Mouse (Mus musculus): ENCODE results near the gene Bach2. TPM values are rescaled to one million over a fixed set of nuclear protein-coding genes. Genes with fewer than 3 reads are reported as not detected.

Gene Bach2
- polyA plus RNA-seq, 1 experiment from 2014 or later, result 8.2 TPM

- 73% methylated on average over 3 of the region's 3 CpGs for WGBS
- Histone ChIP-seq H3K4me2 (ENCODE audit: low read length) (no peak overlapping the region), H3K9me3 (ENCODE audit: control insufficient read depth, low read length) (no peaks in the 10 kb centered on the region), H3K4me1 (ENCODE audit: control insufficient read depth in 2 of 2, insufficient read depth in 2 of 2, low read length in 2 of 2) (peaks cover 35 to 61% of the 10 kb centered on the region in 2 experiments), H3K9ac (ENCODE audit: low read length) (no peak overlapping the region), H3K4me3 (ENCODE audit: control insufficient read depth in 1 of 2, insufficient read depth in 1 of 2, low read depth in 1 of 2, low read length in 2 of 2) (no peak overlapping the region), H3K27ac (replicated peaks in 1 of 2; ENCODE audit: control insufficient read depth in 1 of 2, insufficient read depth in 1 of 2, low read depth in 2 of 2, low read length in 2 of 2) (no peak overlapping the region), H3K27me3 (ENCODE audit: control insufficient read depth, insufficient read depth, low read length) (no peaks in the 10 kb centered on the region), H3K36me3 (ENCODE audit: control insufficient read depth, insufficient read depth, low read length) (no peaks in the 10 kb centered on the region)
- no peak for ATAC-seq (ENCODE audit: insufficient number of reproducible peaks, insufficient read depth, low FRiP score, low read depth)
These were observed 61.4 kb downstream of the Bach2 start for GRCm38 (mm10) chr4:32299970-32300369.

GRCm38 (mm10) chr4:32302668-32303067, 64.1 kb downstream of the Bach2 start:
- Histone ChIP-seq H3K4me3 (ENCODE audit: control insufficient read depth in 1 of 2, insufficient read depth in 1 of 2, low read depth in 1 of 2, low read length in 2 of 2) (peak overlapping the region in 1 of 2 experiments; percentile 19; a peak in 2 of 4 replicates), H3K27ac (replicated peaks in 1 of 2; ENCODE audit: control insufficient read depth in 1 of 2, insufficient read depth in 1 of 2, low read depth in 2 of 2, low read length in 2 of 2) (peak overlapping the region; percentile 90 to 96), H3K4me1 (ENCODE audit: control insufficient read depth in 2 of 2, insufficient read depth in 2 of 2, low read length in 2 of 2) (peaks cover 52 to 80% of the 10 kb centered on the region in 2 experiments), H3K27me3 (ENCODE audit: control insufficient read depth, insufficient read depth, low read length) (no peaks in the 10 kb centered on the region), H3K4me2 (ENCODE audit: low read length) (peak overlapping the region; percentile 64), H3K9me3 (ENCODE audit: control insufficient read depth, low read length) (no peaks in the 10 kb centered on the region), H3K9ac (ENCODE audit: low read length) (peak overlapping the region; percentile 59), H3K36me3 (ENCODE audit: control insufficient read depth, insufficient read depth, low read length) (no peaks in the 10 kb centered on the region)
- 0 out of 2 replicates have a peak, but pooled peaks have one; percentile 13 for ATAC-seq (ENCODE audit: insufficient number of reproducible peaks, insufficient read depth, low FRiP score, low read depth)
- 13% methylated on average over 5 of the region's 5 CpGs for WGBS

- WGBS, result 6% methylated on average over 4 of the region's 4 CpGs
These were observed 64.5 kb downstream of the Bach2 start for GRCm38 (mm10) chr4:32303076-32303475.

GRCm38 (mm10) chr4:32303674-32304073, 65.1 kb downstream of the Bach2 start:
- peak overlapping the region; percentile 59 for H3K9ac ChIP-seq (ENCODE audit: low read length)
- WGBS, result 0% methylated on average over 8 of the region's 8 CpGs
- peak overlapping the region; percentile 19 to 25; a peak in 2 of 4 replicates for H3K4me3 ChIP-seq (ENCODE audit: control insufficient read depth in 1 of 2, insufficient read depth in 1 of 2, low read depth in 1 of 2, low read length in 2 of 2)
- H3K9me3 ChIP-seq (ENCODE audit: control insufficient read depth, low read length), result no peaks in the 10 kb centered on the region
- H3K4me2 ChIP-seq (ENCODE audit: low read length), result peak overlapping the region; percentile 64
- ATAC-seq (ENCODE audit: insufficient number of reproducible peaks, insufficient read depth, low FRiP score, low read depth), result peak; percentile 79
- H3K27me3 ChIP-seq (ENCODE audit: control insufficient read depth, insufficient read depth, low read length), result no peaks in the 10 kb centered on the region
- H3K4me1 ChIP-seq (ENCODE audit: control insufficient read depth in 2 of 2, insufficient read depth in 2 of 2, low read length in 2 of 2), result peaks cover 45 to 76% of the 10 kb centered on the region in 2 experiments
- H3K36me3 ChIP-seq (ENCODE audit: control insufficient read depth, insufficient read depth, low read length), result no peaks in the 10 kb centered on the region
- H3K27ac ChIP-seq (replicated peaks in 1 of 2; ENCODE audit: control insufficient read depth in 1 of 2, insufficient read depth in 1 of 2, low read depth in 2 of 2, low read length in 2 of 2), result peak overlapping the region; percentile 90 to 96

More at GRCm38 (mm10) chr4:32303076-32303475, 64.5 kb downstream of the Bach2 start:
- Histone ChIP-seq H3K27me3 (ENCODE audit: control insufficient read depth, insufficient read depth, low read length) (no peaks in the 10 kb centered on the region), H3K36me3 (ENCODE audit: control insufficient read depth, insufficient read depth, low read length) (no peaks in the 10 kb centered on the region), H3K4me1 (ENCODE audit: control insufficient read depth in 2 of 2, insufficient read depth in 2 of 2, low read length in 2 of 2) (peaks cover 51 to 80% of the 10 kb centered on the region in 2 experiments), H3K9me3 (ENCODE audit: control insufficient read depth, low read length) (no peaks in the 10 kb centered on the region), H3K9ac (ENCODE audit: low read length) (peak overlapping the region; percentile 59), H3K27ac (replicated peaks in 1 of 2; ENCODE audit: control insufficient read depth in 1 of 2, insufficient read depth in 1 of 2, low read depth in 2 of 2, low read length in 2 of 2) (peak overlapping the region; percentile 90 to 96), H3K4me2 (ENCODE audit: low read length) (peak overlapping the region; percentile 64), H3K4me3 (ENCODE audit: control insufficient read depth in 1 of 2, insufficient read depth in 1 of 2, low read depth in 1 of 2, low read length in 2 of 2) (peak overlapping the region; percentile 19 to 25; a peak in 2 of 4 replicates)
- ATAC-seq (ENCODE audit: insufficient number of reproducible peaks, insufficient read depth, low FRiP score, low read depth), result 0 out of 2 replicates have a peak, but pooled peaks have one; percentile 18

- Histone ChIP-seq H3K27me3 (ENCODE audit: control insufficient read depth, insufficient read depth, low read length) (no peaks in the 10 kb centered on the region), H3K4me2 (ENCODE audit: low read length) (peak overlapping the region; percentile 51), H3K36me3 (ENCODE audit: control insufficient read depth, insufficient read depth, low read length) (no peaks in the 10 kb centered on the region), H3K9ac (ENCODE audit: low read length) (peak overlapping the region; percentile 42; the same call in 1 of the 2 replicates), H3K9me3 (ENCODE audit: control insufficient read depth, low read length) (no peaks in the 10 kb centered on the region), H3K4me3 (ENCODE audit: control insufficient read depth in 1 of 2, insufficient read depth in 1 of 2, low read depth in 1 of 2, low read length in 2 of 2) (no peak overlapping the region; a peak in 1 of 4 replicates), H3K27ac (replicated peaks in 1 of 2; ENCODE audit: control insufficient read depth in 1 of 2, insufficient read depth in 1 of 2, low read depth in 2 of 2, low read length in 2 of 2) (peak overlapping the region; percentile 90 to 96), H3K4me1 (ENCODE audit: control insufficient read depth in 2 of 2, insufficient read depth in 2 of 2, low read length in 2 of 2) (peaks cover 44 to 70% of the 10 kb centered on the region in 2 experiments)
- ATAC-seq (ENCODE audit: insufficient number of reproducible peaks, insufficient read depth, low FRiP score, low read depth), result no peak
- WGBS, result 24% methylated on average over 6 of the region's 6 CpGs
These were observed 65.7 kb downstream of the Bach2 start for GRCm38 (mm10) chr4:32304221-32304703.

GRCm38 (mm10) chr4:32305036-32305615, 66.5 kb downstream of the Bach2 start:
- Histone ChIP-seq H3K4me3 (ENCODE audit: control insufficient read depth in 1 of 2, insufficient read depth in 1 of 2, low read depth in 1 of 2, low read length in 2 of 2) (no peak overlapping the region), H3K36me3 (ENCODE audit: control insufficient read depth, insufficient read depth, low read length) (no peaks in the 10 kb centered on the region), H3K4me2 (ENCODE audit: low read length) (peak overlapping the region; percentile 22), H3K4me1 (ENCODE audit: control insufficient read depth in 2 of 2, insufficient read depth in 2 of 2, low read length in 2 of 2) (peaks cover 40 to 63% of the 10 kb centered on the region in 2 experiments), H3K27me3 (ENCODE audit: control insufficient read depth, insufficient read depth, low read length) (no peaks in the 10 kb centered on the region), H3K27ac (replicated peaks in 1 of 2; ENCODE audit: control insufficient read depth in 1 of 2, insufficient read depth in 1 of 2, low read depth in 2 of 2, low read length in 2 of 2) (peak overlapping the region; percentile 29 to 96), H3K9ac (ENCODE audit: low read length) (peak overlapping the region; percentile 49), H3K9me3 (ENCODE audit: control insufficient read depth, low read length) (no peaks in the 10 kb centered on the region)
- 51% methylated on average over 18 of the region's 18 CpGs for WGBS
- no peak for ATAC-seq (ENCODE audit: insufficient number of reproducible peaks, insufficient read depth, low FRiP score, low read depth)

GRCm38 (mm10) chr4:32305683-32306082, 67.1 kb downstream of the Bach2 start:
- Histone ChIP-seq H3K27ac (replicated peaks in 1 of 2; ENCODE audit: control insufficient read depth in 1 of 2, insufficient read depth in 1 of 2, low read depth in 2 of 2, low read length in 2 of 2) (peak overlapping the region; percentile 86 to 96), H3K9ac (ENCODE audit: low read length) (peak overlapping the region; percentile 49), H3K9me3 (ENCODE audit: control insufficient read depth, low read length) (no peaks in the 10 kb centered on the region), H3K4me2 (ENCODE audit: low read length) (peak overlapping the region; percentile 22), H3K36me3 (ENCODE audit: control insufficient read depth, insufficient read depth, low read length) (no peaks in the 10 kb centered on the region), H3K27me3 (ENCODE audit: control insufficient read depth, insufficient read depth, low read length) (no peaks in the 10 kb centered on the region), H3K4me3 (ENCODE audit: control insufficient read depth in 1 of 2, insufficient read depth in 1 of 2, low read depth in 1 of 2, low read length in 2 of 2) (no peak overlapping the region), H3K4me1 (ENCODE audit: control insufficient read depth in 2 of 2, insufficient read depth in 2 of 2, low read length in 2 of 2) (peaks cover 40 to 63% of the 10 kb centered on the region in 2 experiments)
- no peak for ATAC-seq (ENCODE audit: insufficient number of reproducible peaks, insufficient read depth, low FRiP score, low read depth)
- 71% methylated on average over 6 of the region's 6 CpGs for WGBS
